ENCODE assay signal across 8 mouse cellular contexts in genomic region chr3:95906860-95907259, GRCm38 (mm10). TPM values are rescaled to one million over a fixed set of nuclear protein-coding genes. Genes with fewer than 3 reads are reported as not detected.
DNase-seq lines count a peak whose midpoint lies in the region; ATAC-seq and TF ChIP-seq lines count a peak whose summit lies in the region.

No protein-coding gene starts in this region.

- no peaks in the 10 kb centered on the region for H3K27me3 ChIP-seq in embryonic facial prominence, embryonic 12.5 days
- H3K27me3 ChIP-seq in hindbrain, embryonic 11.5 days (ENCODE audit: control insufficient read depth, insufficient read depth, low read length), result no peaks in the 10 kb centered on the region
- H3K27me3 ChIP-seq in liver, adult 2 months (ENCODE audit: control insufficient read depth, insufficient read depth, low read length), result no peaks in the 10 kb centered on the region
- H3K27me3 ChIP-seq in midbrain, embryonic 16.5 days (ENCODE audit: control insufficient read depth, insufficient read depth, low read depth, low read length), result peaks cover 9% of the 10 kb centered on the region; the same call in 1 of the 2 replicates

- peak overlapping the region; percentile 87 for H3K4me2 ChIP-seq in embryonic facial prominence, embryonic 12.5 days (replicated peaks)
- peak overlapping the region; percentile 52; the same call in 1 of the 2 replicates for H3K4me2 ChIP-seq in hindbrain, embryonic 11.5 days (replicated peaks; ENCODE audit: low read depth, low read length)
- H3K4me2 ChIP-seq in midbrain, embryonic 16.5 days (ENCODE audit: low read length), result peak overlapping the region; percentile 64

- no peaks in the 10 kb centered on the region for H3K9me3 ChIP-seq in embryonic facial prominence, embryonic 12.5 days
- no peaks in the 10 kb centered on the region for H3K9me3 ChIP-seq in hindbrain, embryonic 11.5 days (ENCODE audit: control insufficient read depth, low read length)
- H3K9me3 ChIP-seq in midbrain, embryonic 16.5 days (replicated peaks; ENCODE audit: control insufficient read depth, low read length, poor library complexity, severe bottlenecking), result no peaks in the 10 kb centered on the region

- H3K27ac ChIP-seq in embryonic facial prominence, embryonic 12.5 days, result no peak overlapping the region
- H3K27ac ChIP-seq in hindbrain, embryonic 11.5 days (ENCODE audit: low read depth, low read length), result no peak overlapping the region
- H3K27ac ChIP-seq in liver, adult 2 months (replicated peaks; ENCODE audit: insufficient read depth, low read depth, low read length), result no peak overlapping the region
- no peak overlapping the region for H3K27ac ChIP-seq in midbrain, embryonic 16.5 days (ENCODE audit: low read length)

- H3K79me2 ChIP-seq in liver, adult 2 months (ENCODE audit: control insufficient read depth, insufficient read depth, low read length), result no peaks in the 10 kb centered on the region

- H3K9ac ChIP-seq in embryonic facial prominence, embryonic 12.5 days, result no peak overlapping the region
- H3K9ac ChIP-seq in hindbrain, embryonic 11.5 days (ENCODE audit: low read depth, low read length), result no peak overlapping the region
- no peak overlapping the region for H3K9ac ChIP-seq in liver, adult 2 months (ENCODE audit: low read depth, low read length)
- no peak overlapping the region for H3K9ac ChIP-seq in midbrain, embryonic 16.5 days (ENCODE audit: low read depth, low read length)

- no peak for ATAC-seq in embryonic facial prominence, embryonic 12.5 days (ENCODE audit: insufficient number of reproducible peaks, insufficient read depth, low FRiP score, low TSS enrichment)
- ATAC-seq in hindbrain, embryonic 11.5 days (ENCODE audit: low FRiP score), result no peak
- ATAC-seq in midbrain, embryonic 16.5 days, result no peak

- TF ChIP-seq CTCF in liver, adult 2 months (IDR thresholded peaks at IDR 0.05; ENCODE audit: low read depth, low read length), result peak; percentile 95

- H3K4me1 ChIP-seq in embryonic facial prominence, embryonic 12.5 days, result peaks cover 34% of the 10 kb centered on the region
- H3K4me1 ChIP-seq in hindbrain, embryonic 11.5 days (replicated peaks; ENCODE audit: control insufficient read depth, insufficient read depth, low read length), result peaks cover 13% of the 10 kb centered on the region
- peaks cover 15% of the 10 kb centered on the region for H3K4me1 ChIP-seq in liver, adult 2 months (ENCODE audit: control insufficient read depth, insufficient read depth, low read length)
- peaks cover 17% of the 10 kb centered on the region for H3K4me1 ChIP-seq in midbrain, embryonic 16.5 days (ENCODE audit: control insufficient read depth, insufficient read depth, low read length)

- no peak for TF ChIP-seq POLR2A in liver, adult 2 months (IDR thresholded peaks at IDR 0.05; ENCODE audit: extremely low read depth, insufficient read depth, low read length)

- WGBS in embryonic facial prominence, embryonic 12.5 days, result under 1% methylated on average over 12 of the region's 12 CpGs
- WGBS in hindbrain, embryonic 11.5 days, result 0% methylated on average over 12 of the region's 12 CpGs
- WGBS in liver, adult 2 months, result under 1% methylated on average over 12 of the region's 12 CpGs
- under 1% methylated on average over 12 of the region's 12 CpGs for WGBS in midbrain, embryonic 16.5 days

- peak overlapping the region; percentile 18; the same call in 1 of the 2 replicates for H3K4me3 ChIP-seq in embryonic facial prominence, embryonic 12.5 days
- no peak overlapping the region for H3K4me3 ChIP-seq in hindbrain, embryonic 11.5 days (ENCODE audit: low read depth, low read length)
- H3K4me3 ChIP-seq in liver, adult 2 months (ENCODE audit: insufficient read depth, low read depth, low read length), result no peak overlapping the region; the same call in 1 of the 2 replicates
- H3K4me3 ChIP-seq in midbrain, embryonic 16.5 days (ENCODE audit: low read depth, low read length), result no peak overlapping the region

- no peaks in the 10 kb centered on the region for H3K36me3 ChIP-seq in embryonic facial prominence, embryonic 12.5 days
- H3K36me3 ChIP-seq in hindbrain, embryonic 11.5 days (ENCODE audit: control insufficient read depth, insufficient read depth, low read length), result no peaks in the 10 kb centered on the region
- no peaks in the 10 kb centered on the region for H3K36me3 ChIP-seq in liver, adult 2 months (ENCODE audit: control insufficient read depth, insufficient read depth, low read length)
- H3K36me3 ChIP-seq in midbrain, embryonic 16.5 days (ENCODE audit: control insufficient read depth, insufficient read depth, low read length), result no peaks in the 10 kb centered on the region

- DNase-seq in CD4-positive helper T cell, adult 2 months (ENCODE audit: low read depth, low spot score), result peak; percentile 52
- peak; percentile 74 for DNase-seq in ES-CJ7 (ENCODE audit: low read depth, low spot score)
- DNase-seq in hindbrain, embryonic 11.5 days (ENCODE audit: low spot score), result peak; percentile 70
- DNase-seq in liver, adult 2 months (ENCODE audit: extremely low read depth, low read depth, low spot score), result no peak
- peak; percentile 80 to 81 for DNase-seq in thymus, postnatal 36 days
- DNase-seq in frontal cortex, postnatal 14 days (ENCODE audit: low spot score in 2 of 2), result no peak

RNA-seq across cellular contexts. Expression of gene Car14, which starts 2.4 kb away (rescaled TPM):
- polyA plus RNA-seq in embryonic facial prominence, embryonic 12.5 days (2016; fragmentation: Nextera tagmentation; extraction: Ambion mirVana), result 30.1 and 36.4 TPM in 2 replicates
- polyA plus RNA-seq in hindbrain, embryonic 11.5 days (2014; fragmentation: Nextera tagmentation; extraction: Ambion mirVana), result 26.5 and 27.8 TPM in 2 replicates
- 24.5 and 35.6 TPM in 2 replicates for total RNA-seq in liver, adult 2 months (2014; rRNA removed)
- 47.9 and 56.8 TPM in 2 replicates for polyA plus RNA-seq in liver, adult 2 months (2012; rRNA removed)
- polyA plus RNA-seq in midbrain, embryonic 16.5 days (2015; fragmentation: Nextera tagmentation; extraction: Ambion mirVana), result 7.6 and 9.2 TPM in 2 replicates

RNA-seq across cellular contexts. Expression of gene Aph1a, which starts 13.1 kb away (rescaled TPM):
- 27.5 and 31.3 TPM in 2 replicates for polyA plus RNA-seq in embryonic facial prominence, embryonic 12.5 days (2016; fragmentation: Nextera tagmentation; extraction: Ambion mirVana)
- polyA plus RNA-seq in hindbrain, embryonic 11.5 days (2014; fragmentation: Nextera tagmentation; extraction: Ambion mirVana), result 28.5 and 34.0 TPM in 2 replicates
- total RNA-seq in liver, adult 2 months (2014; rRNA removed), result 36.2 and 43.2 TPM in 2 replicates
- polyA plus RNA-seq in liver, adult 2 months (2012; rRNA removed), result 181 and 255 TPM in 2 replicates
- 27.1 and 35.1 TPM in 2 replicates for polyA plus RNA-seq in midbrain, embryonic 16.5 days (2015; fragmentation: Nextera tagmentation; extraction: Ambion mirVana)

RNA-seq across cellular contexts. Expression of gene BC028528, which starts 15.1 kb away (rescaled TPM):
- 14.3 and 14.4 TPM in 2 replicates for polyA plus RNA-seq in embryonic facial prominence, embryonic 12.5 days (2016; fragmentation: Nextera tagmentation; extraction: Ambion mirVana)
- 11.0 and 11.2 TPM in 2 replicates for polyA plus RNA-seq in hindbrain, embryonic 11.5 days (2014; fragmentation: Nextera tagmentation; extraction: Ambion mirVana)
- total RNA-seq in liver, adult 2 months (2014; rRNA removed), result 3.7 and 5.3 TPM in 2 replicates
- polyA plus RNA-seq in liver, adult 2 months (2012; rRNA removed), result 0.72 and 0.98 TPM in 2 replicates
- 18.2 and 18.5 TPM in 2 replicates for polyA plus RNA-seq in midbrain, embryonic 16.5 days (2015; fragmentation: Nextera tagmentation; extraction: Ambion mirVana)

RNA-seq across cellular contexts. Expression of gene Anp32e, which starts 22.2 kb away (rescaled TPM):
- polyA plus RNA-seq in embryonic facial prominence, embryonic 12.5 days (2016; fragmentation: Nextera tagmentation; extraction: Ambion mirVana), result 241 and 287 TPM in 2 replicates
- polyA plus RNA-seq in hindbrain, embryonic 11.5 days (2014; fragmentation: Nextera tagmentation; extraction: Ambion mirVana), result 114 and 133 TPM in 2 replicates
- total RNA-seq in liver, adult 2 months (2014; rRNA removed), result 8.5 and 11.7 TPM in 2 replicates
- polyA plus RNA-seq in liver, adult 2 months (2012; rRNA removed), result 3.7 and 3.8 TPM in 2 replicates
- 110 and 131 TPM in 2 replicates for polyA plus RNA-seq in midbrain, embryonic 16.5 days (2015; fragmentation: Nextera tagmentation; extraction: Ambion mirVana)

RNA-seq across cellular contexts. Expression of gene Ciart, which starts 24.8 kb away (rescaled TPM):
- 5.9 and 6.2 TPM in 2 replicates for polyA plus RNA-seq in embryonic facial prominence, embryonic 12.5 days (2016; fragmentation: Nextera tagmentation; extraction: Ambion mirVana)
- polyA plus RNA-seq in hindbrain, embryonic 11.5 days (2014; fragmentation: Nextera tagmentation; extraction: Ambion mirVana), result 4.7 and 6.5 TPM in 2 replicates
- total RNA-seq in liver, adult 2 months (2014; rRNA removed), result 9.2 and 19.5 TPM in 2 replicates
- polyA plus RNA-seq in liver, adult 2 months (2012; rRNA removed), result 1.4 and 1.7 TPM in 2 replicates
- 4.8 and 5.2 TPM in 2 replicates for polyA plus RNA-seq in midbrain, embryonic 16.5 days (2015; fragmentation: Nextera tagmentation; extraction: Ambion mirVana)

Comparison
In these comparisons a context has a peak if more than half of its experiments do, and no peak if none do; other contexts are left out.
1. DNase-seq: peak in CD4-positive helper T cell, adult 2 months (single experiment), ES-CJ7 (single experiment), hindbrain, embryonic 11.5 days (single experiment) and thymus, postnatal 36 days (2 of 2); none in liver, adult 2 months (single experiment) and frontal cortex, postnatal 14 days (0 of 2).
2. Peak in every context shown above with its lines, with median percentiles within 50 percentile points of each other: H3K4me2 ChIP-seq.